Mouse (Mus musculus) splenic B cell, adult 2 months (primary cell): ENCODE results near the gene Yars.
A peak's percentile ranks its signal among the peaks of the same experiment; 100 is the strongest.
"Not testable (repeated sequence)": the region's sequence is repeated elsewhere in the genome, so short reads cannot be mapped to it uniquely, and the experiment has no call there.

ENCODE experiments used
- DNase-seq: peaks from one replicate; pipeline ENCODE4 v3.0.0-alpha.2; 2011; ENCODE audit warnings: low read depth, low spot score
- H3K27me3 ChIP-seq: 2 replicates; pipeline ENCODE4 v1.6.1; 2012; ENCODE audit warnings: mild to moderate bottlenecking, low read length, moderate library complexity, mixed read lengths; ENCODE audit not compliant: control insufficient read depth, poor library complexity, insufficient read depth, severe bottlenecking
- H3K36me3 ChIP-seq: 2 replicates; pipeline ENCODE4 v1.6.1; 2012; ENCODE audit warnings: mild to moderate bottlenecking, low read length, moderate library complexity, mixed read lengths; ENCODE audit not compliant: control insufficient read depth, poor library complexity, insufficient read depth, severe bottlenecking

Gene Yars

DNA sequence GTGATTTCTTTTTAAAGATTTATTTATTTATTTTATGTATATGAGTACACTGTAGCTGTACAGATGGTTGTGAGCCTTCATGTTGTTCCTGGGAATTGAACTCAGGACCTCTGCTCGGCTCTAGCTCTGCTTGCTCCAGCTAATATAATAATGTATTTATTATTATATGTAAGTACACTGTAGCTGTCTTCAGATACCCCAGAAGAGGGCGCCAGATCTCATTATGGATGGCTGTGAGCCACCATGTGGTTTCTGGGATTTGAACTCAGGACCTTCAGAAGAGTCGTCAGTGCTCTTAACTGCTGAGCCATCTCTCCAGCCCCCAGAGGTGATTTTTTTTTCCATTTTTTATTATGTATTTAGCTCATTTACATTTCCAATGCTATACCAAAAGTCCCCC lies 22.9 kb downstream of the Yars start:
- H3K36me3 ChIP-seq, H3K27me3 ChIP-seq: not testable (repeated sequence)
- DNase-seq = peak; percentile 31

DNA sequence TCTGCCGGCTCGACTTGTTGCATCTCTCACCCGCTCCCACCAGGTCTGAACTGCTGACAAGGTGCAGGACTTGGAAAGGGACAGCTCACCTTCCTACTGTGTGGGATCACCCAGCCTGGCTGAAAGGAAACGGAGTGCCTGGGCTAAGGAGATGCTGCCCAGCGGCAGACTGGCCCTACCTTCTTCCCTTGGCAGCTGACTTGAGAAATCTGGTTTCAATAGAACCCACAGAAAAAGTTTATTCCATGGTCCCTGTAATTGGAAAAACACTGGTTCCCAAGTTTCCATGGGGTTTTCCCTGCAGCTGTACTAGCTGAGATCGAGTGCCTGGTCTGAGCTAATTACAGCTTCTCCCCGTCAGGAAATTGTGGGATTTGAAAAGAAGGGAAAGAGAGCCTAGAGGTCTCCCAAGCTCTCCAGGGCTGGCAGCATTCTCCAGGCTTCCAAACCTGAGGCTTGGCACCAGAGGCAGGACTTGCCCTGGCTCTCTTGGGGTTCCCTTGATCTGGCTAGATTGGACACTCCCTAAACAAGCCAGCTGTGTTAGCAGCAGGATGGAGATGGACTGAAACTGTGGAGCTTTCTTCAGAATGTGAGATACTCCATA lies 29.1 kb downstream of the Yars start:
- H3K27me3 ChIP-seq = no peaks in the 10 kb centered on the region
- DNase-seq = no peak
- peaks cover 9% of the 10 kb centered on the region for H3K36me3 ChIP-seq

DNA sequence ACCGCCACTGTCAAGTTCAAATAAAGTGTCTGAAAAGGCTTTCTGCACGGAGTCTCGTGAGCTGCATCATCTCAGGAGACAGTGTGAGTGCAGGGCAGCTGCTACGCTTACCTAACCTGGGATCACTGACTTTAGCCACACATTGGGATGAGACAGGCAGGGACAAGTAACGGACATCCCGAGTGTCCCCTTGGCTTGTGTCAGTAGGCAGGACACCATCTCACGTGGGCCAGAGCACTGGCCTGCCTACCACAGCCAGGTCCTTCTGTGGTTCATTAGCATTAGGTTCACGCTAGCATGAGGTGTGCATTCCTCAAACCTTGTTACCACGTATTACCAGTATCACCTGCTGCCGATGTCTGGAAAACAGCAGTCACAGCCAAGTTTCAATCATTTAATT lies 29.6 kb downstream of the Yars start:
- Histone ChIP-seq H3K27me3 (no peaks in the 10 kb centered on the region), H3K36me3 (peaks cover 6% of the 10 kb centered on the region)
- DNase-seq = no peak

DNA sequence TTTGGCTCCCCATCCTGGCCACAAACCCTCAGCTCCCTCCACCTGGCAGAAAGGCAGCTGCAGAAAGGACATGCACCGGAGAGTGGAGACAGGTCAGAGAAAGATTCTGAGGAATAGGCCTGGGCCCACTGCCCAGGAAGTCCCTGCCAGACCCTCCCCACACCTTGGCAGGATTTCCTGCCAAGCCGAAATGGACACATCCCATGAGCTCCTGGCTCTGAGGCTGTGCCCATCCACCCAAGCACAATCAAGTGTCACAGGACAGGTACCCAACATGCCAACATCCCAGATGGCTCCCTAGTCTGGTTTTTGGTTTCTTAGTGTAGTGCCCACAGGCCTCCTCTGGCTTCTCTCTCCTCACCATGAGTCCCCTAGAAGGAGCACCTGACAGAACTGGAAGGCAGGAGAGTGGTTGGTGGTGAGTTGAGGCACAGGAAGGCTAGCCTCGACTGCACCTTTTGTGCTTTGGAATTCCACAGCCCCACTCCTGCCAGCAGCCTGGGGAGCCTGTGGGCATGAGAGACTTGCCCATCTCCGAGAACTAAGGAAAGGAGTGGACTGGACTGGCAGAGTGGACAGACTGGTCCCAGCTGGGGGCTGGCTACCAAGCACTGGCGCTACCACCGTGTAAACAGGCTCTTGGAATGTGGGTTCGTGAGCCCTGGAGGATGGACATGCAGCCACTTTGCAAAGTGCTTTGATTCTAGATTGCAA lies 31.0 kb downstream of the Yars start:
- H3K36me3 ChIP-seq = peaks cover 5% of the 10 kb centered on the region; the same call in 1 of the 2 replicates
- DNase-seq = no peak
- H3K27me3 ChIP-seq = no peaks in the 10 kb centered on the region

DNA sequence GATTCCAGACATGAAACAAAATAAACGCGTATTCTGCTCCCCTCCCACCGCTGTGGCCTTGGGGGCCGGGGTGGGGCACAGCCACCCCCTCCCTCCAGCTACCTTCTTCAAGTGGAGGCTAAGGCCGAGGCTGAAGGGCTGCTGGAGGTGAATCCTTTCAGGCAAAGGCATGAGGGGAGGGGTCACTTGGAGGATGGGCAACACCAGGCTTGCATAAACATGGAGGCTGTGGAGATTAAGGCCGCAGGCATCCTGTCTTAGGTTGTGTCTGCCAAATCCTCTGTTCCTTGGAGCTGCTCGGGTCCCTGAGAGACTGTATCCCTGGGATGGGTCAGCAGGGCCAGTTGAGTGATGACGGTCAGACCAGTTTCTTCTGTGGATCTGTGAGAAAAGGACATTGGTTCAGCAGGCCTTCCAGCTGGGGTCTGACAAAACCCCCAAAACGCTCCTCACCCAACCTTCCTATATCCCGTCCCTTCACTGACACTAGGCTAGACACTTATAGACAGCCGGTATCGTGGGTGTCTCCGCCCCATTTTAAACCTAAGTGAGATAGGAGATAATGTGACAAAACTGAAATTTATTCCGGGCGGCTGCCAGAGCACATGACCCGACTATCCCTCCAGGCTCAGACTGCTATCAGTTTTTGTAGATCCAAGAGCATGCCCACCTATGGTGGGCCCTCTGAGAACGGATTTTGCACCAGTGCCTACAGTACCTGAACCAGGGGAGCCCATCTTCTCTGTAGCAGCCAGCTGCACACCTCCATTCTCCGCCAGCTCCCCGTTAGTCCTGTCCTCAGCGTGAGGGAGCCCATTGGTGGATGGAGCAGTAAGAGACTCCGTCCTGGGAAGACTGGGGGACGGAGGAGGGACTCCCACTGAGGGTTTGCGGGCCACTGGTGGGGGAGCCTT lies 31.8 kb downstream of the Yars start:
- Histone ChIP-seq H3K27me3 (no peaks in the 10 kb centered on the region), H3K36me3 (peaks cover 5% of the 10 kb centered on the region; the same call in 1 of the 2 replicates)
- no peak for DNase-seq

DNA sequence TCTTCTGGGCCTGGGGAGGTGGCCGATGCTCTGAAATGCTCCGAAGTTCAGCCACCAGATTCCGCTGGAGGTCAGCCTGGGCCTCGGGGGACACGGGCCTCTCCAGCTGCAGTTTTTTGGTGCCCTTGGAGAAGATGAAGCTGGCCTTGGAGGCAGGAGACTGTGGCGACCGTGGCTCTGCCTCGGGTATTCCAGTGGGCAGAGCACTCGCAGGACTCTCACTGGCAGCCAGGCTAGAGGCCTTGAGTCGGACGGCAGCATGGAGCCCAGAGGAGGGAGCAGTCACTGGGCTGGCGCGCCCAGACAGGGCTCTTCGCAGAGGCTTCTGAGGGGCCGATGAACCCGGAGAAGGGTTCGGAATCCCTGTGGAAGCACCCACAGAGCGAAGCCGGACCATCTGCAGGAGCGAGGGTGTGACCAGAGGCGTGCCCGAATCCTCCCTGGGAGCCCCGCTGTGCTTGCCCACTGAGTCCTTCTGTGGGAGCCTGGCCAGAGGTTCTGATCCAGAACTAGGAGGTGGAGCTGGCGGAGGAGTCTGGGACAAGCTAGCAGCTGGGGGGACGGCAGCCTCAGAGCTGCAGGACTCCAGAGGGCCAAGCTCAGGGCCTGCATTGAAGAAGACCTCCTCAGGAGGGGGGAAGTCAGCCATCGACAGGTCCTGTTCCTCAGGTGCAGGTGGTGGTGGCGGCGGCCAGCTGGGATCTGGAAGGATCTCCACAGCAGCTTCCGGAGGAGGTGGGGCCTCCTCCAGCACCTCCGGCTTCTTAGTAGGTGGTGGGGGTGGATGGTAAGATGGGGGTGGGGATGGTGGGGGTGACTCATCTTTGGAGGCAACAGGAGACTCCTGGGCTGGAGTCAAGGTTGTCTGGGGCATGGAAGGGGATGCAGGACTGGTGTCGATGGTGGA lies 32.7 kb downstream of the Yars start:
- Histone ChIP-seq H3K27me3 (no peaks in the 10 kb centered on the region), H3K36me3 (0 out of 2 replicates have a peak, but pooled peaks cover 4% of the 10 kb centered on the region)
- no peak for DNase-seq

DNA sequence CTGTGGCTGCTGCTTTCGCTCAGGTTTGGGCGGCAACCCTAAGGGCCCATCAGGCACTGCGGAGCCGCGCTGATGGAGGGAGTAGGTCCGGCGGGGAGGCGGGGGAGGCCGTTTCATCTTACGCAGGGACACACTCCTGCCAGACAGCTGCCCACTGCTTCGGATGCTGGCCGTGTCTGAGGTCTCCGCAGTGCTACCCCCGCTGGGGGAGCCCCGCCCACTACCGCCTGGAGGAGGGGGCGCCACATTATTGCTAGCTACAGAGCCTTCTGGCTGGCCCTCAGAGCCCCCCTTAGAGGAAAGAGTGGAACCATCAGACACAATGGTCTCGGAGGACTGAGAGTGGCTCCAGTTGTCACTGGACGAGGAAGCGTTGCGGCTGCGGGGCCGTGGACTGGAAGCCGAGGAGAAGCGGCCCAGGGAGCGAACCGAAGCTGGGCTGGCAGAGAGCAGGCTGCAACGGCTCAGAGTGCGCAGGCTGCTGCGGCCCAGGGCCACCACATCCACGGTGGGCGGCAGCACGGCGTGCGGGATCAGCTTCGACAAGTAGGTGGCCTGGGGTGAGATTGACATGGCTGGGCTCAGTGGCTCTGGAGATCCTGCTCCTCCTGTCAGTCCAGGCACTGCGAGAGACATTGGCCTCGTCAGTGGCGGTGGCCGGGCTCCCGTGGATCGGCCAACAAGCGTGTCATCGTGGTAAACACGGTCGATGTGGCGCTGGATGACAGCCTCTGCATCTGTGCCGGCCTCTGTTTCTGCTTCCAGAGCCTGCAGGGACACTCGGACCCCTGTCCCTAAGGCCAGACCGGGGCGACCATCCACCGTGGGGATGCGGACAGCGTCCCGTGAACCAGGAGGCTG lies 34.1 kb downstream of the Yars start:
- no peaks in the 10 kb centered on the region for H3K27me3 ChIP-seq
- no peak for DNase-seq
- H3K36me3 ChIP-seq = 0 out of 2 replicates have a peak, but pooled peaks cover 1% of the 10 kb centered on the region

DNA sequence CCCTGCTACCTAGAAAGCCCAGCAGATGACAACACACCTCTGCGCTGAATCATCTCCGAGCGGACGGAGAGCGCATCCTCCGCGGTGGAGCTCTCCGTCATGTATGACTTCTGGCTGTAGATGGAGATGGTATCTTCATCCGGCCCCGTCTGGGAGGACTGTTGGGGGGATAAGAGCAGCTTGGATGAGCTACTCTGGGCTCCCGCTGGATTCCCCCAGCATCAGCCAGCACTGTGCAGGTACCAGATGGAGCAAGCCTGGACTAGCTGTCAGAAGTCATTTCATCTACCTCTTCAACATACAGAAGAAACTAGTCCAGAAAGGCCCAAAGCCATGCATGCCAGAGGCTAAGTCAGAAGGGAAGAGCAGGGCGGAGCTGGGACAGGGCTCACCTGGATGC lies 35.8 kb downstream of the Yars start:
- Histone ChIP-seq H3K27me3 (no peaks in the 10 kb centered on the region), H3K36me3 (no peaks in the 10 kb centered on the region)
- DNase-seq = no peak

DNA sequence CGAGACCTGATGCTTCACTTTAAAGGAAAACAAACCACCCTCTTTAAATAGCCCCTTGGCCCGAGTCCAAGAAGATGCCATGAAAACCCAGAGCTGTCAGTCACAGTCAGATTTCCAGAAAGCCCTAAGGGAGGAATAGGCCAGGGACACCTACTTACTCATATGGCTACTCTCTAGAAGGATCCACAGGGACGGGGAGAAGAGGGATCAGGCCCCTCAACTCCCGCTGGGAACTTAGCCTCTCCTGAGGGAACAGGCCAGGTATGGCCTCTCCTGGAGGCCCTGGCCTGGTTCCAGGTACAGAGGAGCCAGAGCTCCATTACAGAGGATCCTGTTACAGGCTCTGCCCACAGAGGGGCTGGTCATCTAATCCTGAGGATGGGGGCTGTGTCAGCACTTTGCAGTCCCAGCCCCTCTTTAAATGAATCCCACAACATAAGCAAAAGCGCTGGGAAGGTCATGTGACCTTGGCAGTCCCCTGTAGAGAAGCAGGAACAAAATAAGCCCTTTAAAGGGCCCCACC lies 36.9 kb downstream of the Yars start:
- DNase-seq = no peak
- Histone ChIP-seq H3K27me3 (no peaks in the 10 kb centered on the region), H3K36me3 (no peaks in the 10 kb centered on the region)

DNA sequence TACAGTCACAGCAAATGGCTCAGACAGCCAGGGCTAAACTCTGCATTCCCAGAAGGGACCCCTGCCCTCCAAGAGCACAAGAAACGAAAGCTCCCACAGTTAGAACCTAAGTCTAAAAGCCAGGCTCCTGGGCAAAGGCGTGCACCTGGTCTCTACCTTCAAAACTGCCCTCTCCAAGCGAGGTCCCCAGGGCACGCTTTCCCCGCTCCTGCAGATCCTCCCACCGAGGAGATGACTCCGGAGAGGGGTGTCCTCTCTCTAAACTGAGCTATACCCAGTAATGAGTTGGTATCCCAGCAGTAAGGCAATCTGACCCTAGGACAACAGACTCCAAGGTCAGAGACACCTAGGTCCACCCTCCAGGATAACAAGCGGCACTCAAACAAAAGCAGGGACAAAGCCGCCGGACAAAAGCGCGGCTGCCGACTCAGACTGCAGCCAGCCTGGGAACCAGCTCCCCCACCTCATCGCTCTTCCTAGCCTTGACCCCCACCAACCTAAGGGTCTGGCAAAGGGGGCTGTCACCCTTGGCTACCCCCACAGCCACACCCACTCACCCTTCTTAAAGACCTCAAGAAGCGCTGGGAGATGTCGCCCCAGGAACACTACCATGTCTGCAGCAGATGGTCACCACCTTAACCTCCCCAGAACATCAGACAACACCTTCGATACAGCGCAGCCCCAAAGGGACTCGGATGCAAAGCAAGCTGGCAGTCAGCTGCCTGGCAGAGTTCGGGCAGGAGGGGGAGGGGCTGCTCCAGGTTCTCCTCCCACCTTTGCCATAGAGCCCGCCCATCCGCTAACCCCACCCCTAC lies 37.8 kb downstream of the Yars start:
- Histone ChIP-seq H3K36me3 (no peaks in the 10 kb centered on the region), H3K27me3 (no peaks in the 10 kb centered on the region)
- DNase-seq = no peak

DNA sequence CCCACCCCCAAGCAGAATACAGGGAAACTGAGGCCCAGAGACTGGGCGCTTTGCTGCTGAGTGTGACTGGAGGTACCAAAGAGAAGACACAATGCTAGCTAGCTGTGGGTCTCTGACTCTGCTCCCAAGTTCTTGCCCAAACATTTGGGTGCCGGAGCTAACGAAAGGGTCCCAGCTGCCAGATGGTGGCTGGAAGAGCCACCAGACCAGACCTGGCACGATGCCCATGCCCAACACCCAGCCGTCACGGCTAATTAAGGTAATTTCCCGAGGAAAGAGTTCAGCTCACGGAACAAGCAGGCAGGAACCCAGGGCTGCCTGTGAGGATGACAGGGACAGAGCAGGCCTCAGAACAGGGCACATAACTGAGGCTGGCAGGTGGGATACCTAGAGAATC lies 38.4 kb downstream of the Yars start:
- Histone ChIP-seq H3K27me3 (no peaks in the 10 kb centered on the region), H3K36me3 (no peaks in the 10 kb centered on the region)
- DNase-seq = no peak

DNA sequence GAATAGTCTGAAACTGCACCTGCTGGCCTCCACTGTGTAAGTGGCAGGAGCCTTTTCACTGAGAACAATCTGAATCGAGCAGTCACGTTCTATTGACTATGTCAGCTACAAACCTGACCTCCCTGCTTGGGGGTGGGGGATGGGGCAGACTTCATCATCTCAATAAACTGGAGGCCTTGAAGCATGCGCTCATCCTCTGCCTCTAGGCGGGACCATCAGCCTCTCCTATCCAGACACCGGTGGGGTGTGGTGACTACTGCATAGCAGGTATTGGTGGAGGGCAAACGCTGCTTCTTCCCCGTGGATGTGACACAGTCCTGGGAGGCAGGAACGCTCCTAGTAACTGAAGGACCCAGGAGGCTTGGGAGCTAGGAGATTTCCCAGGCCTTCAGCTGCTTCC lies 41.4 kb downstream of the Yars start:
- no peaks in the 10 kb centered on the region for H3K27me3 ChIP-seq
- DNase-seq = no peak
- H3K36me3 ChIP-seq = no peaks in the 10 kb centered on the region
